ENCODE assay signal across 8 mouse cellular contexts in the genomic region with DNA sequence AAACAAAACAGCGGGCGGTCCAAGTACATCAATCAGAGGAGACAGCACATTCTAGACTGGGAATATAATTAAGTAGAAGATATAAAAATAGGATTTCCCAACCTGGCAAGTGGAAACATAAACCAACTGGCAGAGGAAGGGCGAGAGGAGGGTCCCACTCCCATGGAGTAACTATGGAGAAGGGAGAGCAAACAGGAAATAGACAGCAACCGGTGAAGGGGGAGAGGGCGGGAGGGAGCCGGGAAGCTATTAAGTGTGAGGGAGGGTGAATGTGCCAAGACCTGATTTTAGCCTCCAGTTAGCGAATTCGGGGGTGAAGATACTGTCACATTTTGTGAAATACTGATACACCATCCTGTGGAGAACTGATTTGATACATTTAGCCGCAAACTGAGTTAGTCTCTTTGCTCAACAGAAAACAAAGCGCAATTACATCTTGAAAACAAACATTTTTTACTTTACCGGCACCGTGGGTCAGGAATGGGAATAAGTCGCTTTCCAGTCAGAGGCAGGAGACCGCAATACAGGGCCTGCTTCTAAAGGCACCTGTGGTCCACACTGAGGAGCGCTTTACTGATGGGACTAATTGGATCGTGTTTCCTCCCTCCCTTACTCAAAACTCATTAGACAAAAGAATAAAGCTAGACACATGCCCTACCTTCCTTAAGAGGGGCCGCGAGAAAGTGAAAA.
DNase-seq lines count a peak whose midpoint lies in the region; ATAC-seq lines count a peak whose summit lies in the region.

No protein-coding gene starts in this region.

- peak overlapping the region; percentile 18; the same call in 1 of the 2 replicates for H3K4me2 ChIP-seq in heart, embryonic 13.5 days
- H3K4me2 ChIP-seq in hindbrain, embryonic 15.5 days, result peak overlapping the region; percentile 49
- H3K4me2 ChIP-seq in midbrain, embryonic 12.5 days (replicated peaks), result peak overlapping the region; percentile 35

- 68% methylated on average over 18 of the region's 18 CpGs for WGBS in heart, embryonic 13.5 days
- 31% methylated on average over 18 of the region's 18 CpGs for WGBS in hindbrain, embryonic 15.5 days
- 70% methylated on average over 18 of the region's 18 CpGs for WGBS in midbrain, embryonic 12.5 days

- DNase-seq in heart, adult 9 months (ENCODE audit: low spot score in 2 of 2), result no peak
- DNase-seq in embryo, embryonic 11 days, result peak; percentile 53
- DNase-seq in cerebellum, adult 18-20 months, result no peak
- DNase-seq in layer of hippocampus, adult 9-11 months, result no peak

- no peaks in the 10 kb centered on the region for H3K36me3 ChIP-seq in heart, embryonic 13.5 days
- no peaks in the 10 kb centered on the region for H3K36me3 ChIP-seq in hindbrain, embryonic 15.5 days
- no peaks in the 10 kb centered on the region for H3K36me3 ChIP-seq in midbrain, embryonic 12.5 days

- no peak overlapping the region for H3K27ac ChIP-seq in heart, embryonic 13.5 days (replicated peaks)
- H3K27ac ChIP-seq in hindbrain, embryonic 15.5 days (replicated peaks), result peak overlapping the region; percentile 40; the same call in 1 of the 2 replicates
- H3K27ac ChIP-seq in midbrain, embryonic 12.5 days (replicated peaks), result 0 out of 2 replicates have a peak overlapping the region, but pooled peaks have one; percentile 36

- ATAC-seq in heart, embryonic 13.5 days (ENCODE audit: extremely low read depth, insufficient number of reproducible peaks, low FRiP score, low TSS enrichment), result no peak
- peak; percentile 56; the same call in 1 of the 2 replicates for ATAC-seq in hindbrain, embryonic 15.5 days (ENCODE audit: low FRiP score, low read depth)
- ATAC-seq in midbrain, embryonic 12.5 days (ENCODE audit: low FRiP score, low read depth), result no peak
- no peak for ATAC-seq in megakaryocyte progenitor cell, adult 5-6 weeks (replicated peaks; ENCODE audit: poor library complexity)

- H3K4me3 ChIP-seq in heart, embryonic 13.5 days, result no peak overlapping the region
- peak overlapping the region; percentile 7; the same call in 1 of the 2 replicates for H3K4me3 ChIP-seq in hindbrain, embryonic 15.5 days
- H3K4me3 ChIP-seq in midbrain, embryonic 12.5 days, result no peak overlapping the region

- H3K4me1 ChIP-seq in heart, embryonic 13.5 days, result no peaks in the 10 kb centered on the region
- peaks cover 32% of the 10 kb centered on the region for H3K4me1 ChIP-seq in hindbrain, embryonic 15.5 days (replicated peaks)
- H3K4me1 ChIP-seq in midbrain, embryonic 12.5 days, result peaks cover 29% of the 10 kb centered on the region

- H3K27me3 ChIP-seq in heart, embryonic 13.5 days (replicated peaks), result 0 out of 2 replicates have a peak, but pooled peaks cover 2% of the 10 kb centered on the region
- H3K27me3 ChIP-seq in hindbrain, embryonic 15.5 days, result no peaks in the 10 kb centered on the region
- H3K27me3 ChIP-seq in midbrain, embryonic 12.5 days, result no peaks in the 10 kb centered on the region

- H3K9me3 ChIP-seq in heart, embryonic 13.5 days, result no peaks in the 10 kb centered on the region
- no peaks in the 10 kb centered on the region for H3K9me3 ChIP-seq in hindbrain, embryonic 15.5 days
- H3K9me3 ChIP-seq in midbrain, embryonic 12.5 days, result no peaks in the 10 kb centered on the region

- H3K9ac ChIP-seq in heart, embryonic 13.5 days, result no peak overlapping the region
- H3K9ac ChIP-seq in hindbrain, embryonic 15.5 days, result no peak overlapping the region
- H3K9ac ChIP-seq in midbrain, embryonic 12.5 days (replicated peaks), result no peak overlapping the region
